Mouse (Mus musculus) megakaryocyte-erythroid progenitor cell, adult 5 weeks (primary cell): Measurements from ENCODE around the gene Id3. TPM values are rescaled to one million over a fixed set of nuclear protein-coding genes. Genes with fewer than 3 reads are reported as not detected.

Experiments used
- polyA plus RNA-seq: library from polyadenylated mRNA; stranded (reverse); fragments of >175 nt; gene quantifications from 2 replicates; pipeline ENCODE4 v1.2.3, GENCODE M21; 2012

Id3 gene
- 29.1 and 40.4 TPM in 2 replicates for polyA plus RNA-seq

DNA sequence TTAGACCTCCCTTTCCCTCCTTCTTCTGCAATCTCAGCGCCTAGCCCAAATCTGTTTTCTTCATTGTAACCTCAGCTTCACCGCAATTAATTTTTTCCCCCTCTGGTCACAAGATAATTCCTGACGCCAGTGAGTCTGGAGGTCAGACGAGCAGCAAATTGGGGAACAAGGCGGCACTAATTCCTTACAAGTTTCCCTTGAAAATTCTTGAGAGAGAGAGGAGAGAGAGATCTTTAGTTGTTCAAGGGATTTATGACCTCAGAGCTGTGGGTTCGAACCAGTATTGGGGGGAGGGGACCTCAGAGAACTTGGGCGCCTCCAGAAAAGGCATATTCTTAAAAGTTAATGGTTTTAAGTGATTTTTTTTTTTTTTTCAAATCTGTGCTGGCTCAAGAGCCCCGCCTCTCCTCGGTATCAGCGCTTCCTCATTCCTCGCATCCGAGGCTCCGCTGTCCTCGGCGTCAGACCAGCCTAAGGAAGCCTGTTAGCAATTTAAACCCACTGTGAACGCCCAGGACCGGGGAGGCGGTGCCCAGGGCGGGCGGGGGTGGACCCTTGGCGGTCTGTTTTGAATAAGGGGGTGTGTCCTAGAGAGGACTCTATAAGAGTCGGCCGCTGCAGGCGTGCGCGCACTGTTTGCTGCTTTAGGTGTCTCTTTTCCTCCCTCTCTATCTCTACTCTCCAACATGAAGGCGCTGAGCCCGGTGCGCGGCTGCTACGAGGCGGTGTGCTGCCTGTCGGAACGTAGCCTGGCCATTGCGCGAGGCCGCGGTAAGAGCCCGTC lies at the start of gene Id3:
TSS of gene Id3 (plus strand) at position 305 of the 784 bp plus-strand sequence.

DNA sequence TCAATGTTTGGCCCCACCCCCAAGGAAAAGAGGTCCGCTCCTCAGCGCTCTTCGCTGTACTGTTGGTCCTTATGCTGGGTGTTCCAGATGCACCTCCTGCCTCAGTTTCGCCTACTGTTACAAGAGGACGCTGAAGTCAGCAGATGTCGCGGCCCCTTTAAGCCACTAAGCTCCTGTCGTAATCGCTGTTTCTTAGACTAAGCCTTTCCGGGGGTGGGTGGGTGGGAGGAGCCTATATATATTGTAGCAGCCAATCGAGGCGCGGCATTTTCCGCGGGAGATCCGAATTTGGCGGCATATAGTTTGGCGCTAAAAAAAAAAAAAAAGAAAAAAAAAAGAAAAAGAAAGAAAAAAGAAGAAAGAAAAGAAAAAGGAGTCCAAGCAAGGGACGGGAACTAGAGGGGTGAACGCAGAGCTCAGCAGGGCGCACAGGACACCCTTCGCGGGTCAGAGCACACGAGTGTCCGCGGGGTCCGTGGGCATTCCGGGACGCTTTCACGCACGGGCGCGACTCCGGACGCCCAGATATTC lies 28.8 kb downstream of the Id3 start, which contains the start of gene E2f2:
TSS of gene E2f2 (plus strand) at position 384 of the 531 bp plus-strand sequence.

Other genes with a start within 250 kb of the Id3 start
- gene Cnr2, start 248.1 kb upstream of the Id3 start, polyA plus RNA-seq = 3.6 and 3.9 TPM in 2 replicates
- 16.8 and 19.1 TPM in 2 replicates for gene Fuca1, start 222.8 kb upstream of the Id3 start, polyA plus RNA-seq
- 32.8 and 37.4 TPM in 2 replicates for gene Hmgcl, start 197.0 kb upstream of the Id3 start, polyA plus RNA-seq
- 15.6 and 16.6 TPM in 2 replicates for gene Gale, start 179.8 kb upstream of the Id3 start, polyA plus RNA-seq
- gene Lypla2, start 170.9 kb upstream of the Id3 start, polyA plus RNA-seq = 220 and 237 TPM in 2 replicates
- gene Pithd1, start 156.2 kb upstream of the Id3 start, polyA plus RNA-seq = 38.5 and 46.6 TPM in 2 replicates
- 15.5 and 16.6 TPM in 2 replicates for gene Eloa, start 121.7 kb upstream of the Id3 start, polyA plus RNA-seq
- 1,355 and 1,569 TPM in 2 replicates for gene Rpl11, start 90.1 kb upstream of the Id3 start, polyA plus RNA-seq
- gene E2f2, start 28.9 kb downstream of the Id3 start, polyA plus RNA-seq = 19.2 and 23.7 TPM in 2 replicates
- gene Asap3, start 62.9 kb downstream of the Id3 start, polyA plus RNA-seq = 0.01 and 0.05 TPM in 2 replicates
- 0.28 TPM in 1 of 2 replicates, not detected in the other for gene Tcea3, start 104.2 kb downstream of the Id3 start, polyA plus RNA-seq
- gene Zfp46, start 141.2 kb downstream of the Id3 start, polyA plus RNA-seq = 5.6 and 6.3 TPM in 2 replicates
- gene Hnrnpr, start 167.4 kb downstream of the Id3 start, polyA plus RNA-seq = 63.6 and 98.5 TPM in 2 replicates